Mouse (Mus musculus): Measurements from ENCODE around the gene Tuba1c.
"Not testable (repeated sequence)": the region's sequence is repeated elsewhere in the genome, so short reads cannot be mapped to it uniquely, and the experiment has no call there.

Tuba1c gene

GRCm38 (mm10) chr15:99031388-99031675 is 1.6 kb downstream of the Tuba1c start:
- no peak for DNase-seq

DNA sequence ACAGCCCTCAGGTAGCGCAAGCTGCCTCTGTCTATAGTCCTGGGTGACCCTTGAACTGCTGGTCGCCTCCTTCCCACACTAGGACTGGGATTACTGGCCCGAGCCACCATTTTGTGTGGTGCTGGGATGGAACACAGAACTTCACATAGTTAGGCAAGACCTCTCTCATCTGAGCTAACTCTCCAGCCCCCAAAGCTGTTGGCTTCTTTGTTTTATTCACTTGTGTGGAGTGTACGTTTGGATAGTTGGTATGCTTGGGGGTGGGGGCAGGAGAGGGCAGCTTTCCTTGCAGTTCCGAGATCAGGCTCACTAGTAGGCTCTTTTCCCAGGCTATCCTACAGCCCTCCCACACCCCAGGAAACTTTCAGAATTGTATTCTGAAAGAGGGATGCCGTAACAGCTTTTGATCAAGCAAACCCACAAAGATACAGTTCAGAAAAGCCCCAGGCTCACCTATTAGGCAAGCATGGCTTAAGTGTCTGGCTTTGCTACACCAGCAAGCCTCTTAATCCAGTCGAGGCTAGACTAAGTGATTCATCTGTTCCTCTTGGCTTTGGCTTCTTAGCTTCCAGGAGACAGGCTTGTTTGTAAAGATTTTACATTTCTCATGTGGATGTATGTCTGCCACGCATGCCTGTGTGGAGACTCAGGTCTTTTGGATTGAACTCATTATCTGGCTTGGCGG is 2.5 kb downstream of the Tuba1c start:
- DNase-seq = peak in 1 of 2 experiments; percentile 50

GRCm38 (mm10) chr15:99032726-99033250 is 3.1 kb downstream of the Tuba1c start:
- no peak for DNase-seq

- DNase-seq = no peak
Measured at GRCm38 (mm10) chr15:99033498-99034270, 4.0 kb downstream of the Tuba1c start.

DNA sequence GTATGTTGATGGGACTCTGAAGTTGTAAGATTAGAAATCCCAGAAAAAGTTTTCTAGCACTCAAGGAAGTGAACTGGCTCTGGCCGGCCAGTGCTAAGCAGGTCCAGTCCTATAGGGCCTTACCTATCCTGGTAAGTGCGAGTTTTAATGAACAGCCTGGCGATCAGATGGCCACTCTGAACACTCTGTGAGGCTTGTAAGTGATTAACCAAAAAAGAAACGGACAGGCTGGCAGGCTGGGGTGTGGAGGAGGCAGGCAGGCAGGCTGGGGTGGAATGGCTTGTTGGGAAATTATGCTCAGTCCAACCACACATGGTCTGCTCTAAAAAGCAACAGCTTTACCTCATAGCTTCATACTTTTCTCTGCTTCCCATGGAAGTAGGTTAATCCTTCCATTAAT is 5.7 kb downstream of the Tuba1c start:
- DNase-seq = no peak

- DNase-seq = peak; percentile 70 to 71
Measured at GRCm38 (mm10) chr15:99036249-99036905, 6.7 kb downstream of the Tuba1c start.

DNA sequence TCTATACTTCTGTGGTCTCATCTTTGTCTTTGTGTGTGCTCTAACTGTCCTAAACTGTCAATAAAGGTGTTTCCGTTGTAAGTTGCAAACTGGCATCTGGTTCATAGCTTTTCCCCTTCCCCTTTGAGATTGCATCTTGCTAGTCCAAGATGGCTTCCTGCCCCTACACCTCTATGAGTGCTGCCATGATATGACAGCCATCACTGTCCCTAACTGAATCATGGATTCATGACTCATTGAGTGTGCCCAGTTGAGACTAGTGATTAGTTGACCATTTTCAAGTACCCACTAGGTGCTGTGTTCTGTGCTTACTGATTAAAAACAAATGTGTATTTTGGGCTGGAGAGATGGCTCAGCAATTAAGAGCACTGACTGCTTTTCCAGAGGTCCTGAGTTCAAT is 8.3 kb downstream of the Tuba1c start:
- DNase-seq = no peak

DNA sequence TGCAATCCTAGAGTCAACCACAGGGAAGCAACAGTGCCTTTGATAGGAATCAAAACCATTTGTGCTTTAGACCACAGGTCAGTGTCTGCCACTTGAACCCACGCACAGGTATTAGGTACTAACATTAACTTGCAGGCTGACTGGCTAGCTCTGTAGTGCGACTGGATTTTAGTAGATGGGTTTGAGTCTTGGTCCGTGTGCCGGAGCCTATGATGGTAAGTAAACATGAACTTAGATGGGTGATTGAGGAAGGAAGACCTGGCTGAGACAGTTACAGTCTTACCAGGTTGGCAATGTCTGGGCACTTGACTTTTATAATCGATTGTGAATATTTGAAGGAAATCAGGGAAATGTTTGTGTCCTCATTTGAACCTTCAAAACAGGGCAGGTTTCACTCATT is 9.1 kb downstream of the Tuba1c start:
- DNase-seq = no peak

- no peak for DNase-seq
Measured at GRCm38 (mm10) chr15:99039306-99039705, 9.6 kb downstream of the Tuba1c start.

DNA sequence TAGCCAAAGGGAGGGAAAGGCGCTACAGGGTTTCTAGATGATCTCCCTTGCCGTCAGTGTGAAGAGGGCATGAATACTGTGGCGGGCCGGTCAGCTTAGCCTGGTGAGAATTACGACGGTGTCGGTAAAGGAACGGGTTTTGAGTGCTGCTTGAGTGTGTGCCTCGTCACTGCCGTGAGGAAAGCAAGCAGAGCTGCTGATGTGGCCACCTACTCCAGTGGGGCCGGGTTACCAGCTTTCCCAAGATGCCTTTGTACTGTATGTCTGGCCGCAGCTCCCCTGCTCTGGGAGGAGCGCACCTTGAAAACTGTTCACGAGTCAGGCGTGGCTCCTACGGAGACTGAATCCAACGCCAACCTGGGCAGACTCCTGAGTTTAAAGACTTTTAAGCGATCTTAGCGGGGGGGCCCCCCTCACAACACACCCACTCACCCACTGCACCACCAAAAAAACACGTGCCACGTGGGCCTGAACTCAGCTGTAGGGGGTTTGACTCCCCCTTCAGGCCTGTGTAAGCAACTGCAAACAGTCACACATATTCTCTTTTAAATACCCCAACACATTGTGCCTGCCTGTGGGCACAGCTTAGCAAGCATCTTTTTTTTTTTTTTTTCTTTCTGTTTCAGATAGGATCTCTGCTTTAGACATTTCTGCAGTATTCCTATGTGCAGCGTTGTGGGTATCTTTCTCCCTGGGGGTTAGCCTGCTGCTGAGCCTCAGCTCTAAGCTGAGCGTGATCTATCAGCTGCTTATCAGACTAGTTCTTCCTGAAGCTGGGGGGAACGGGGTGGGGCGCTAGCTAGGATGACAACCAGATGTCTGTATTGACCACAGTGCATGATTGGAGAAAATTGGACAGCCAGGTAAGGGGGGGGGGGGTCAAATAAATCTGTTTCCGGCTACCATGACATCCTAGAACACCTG is 10.6 kb downstream of the Tuba1c start:
- peak in 1 of 2 experiments; percentile 39 for DNase-seq

DNA sequence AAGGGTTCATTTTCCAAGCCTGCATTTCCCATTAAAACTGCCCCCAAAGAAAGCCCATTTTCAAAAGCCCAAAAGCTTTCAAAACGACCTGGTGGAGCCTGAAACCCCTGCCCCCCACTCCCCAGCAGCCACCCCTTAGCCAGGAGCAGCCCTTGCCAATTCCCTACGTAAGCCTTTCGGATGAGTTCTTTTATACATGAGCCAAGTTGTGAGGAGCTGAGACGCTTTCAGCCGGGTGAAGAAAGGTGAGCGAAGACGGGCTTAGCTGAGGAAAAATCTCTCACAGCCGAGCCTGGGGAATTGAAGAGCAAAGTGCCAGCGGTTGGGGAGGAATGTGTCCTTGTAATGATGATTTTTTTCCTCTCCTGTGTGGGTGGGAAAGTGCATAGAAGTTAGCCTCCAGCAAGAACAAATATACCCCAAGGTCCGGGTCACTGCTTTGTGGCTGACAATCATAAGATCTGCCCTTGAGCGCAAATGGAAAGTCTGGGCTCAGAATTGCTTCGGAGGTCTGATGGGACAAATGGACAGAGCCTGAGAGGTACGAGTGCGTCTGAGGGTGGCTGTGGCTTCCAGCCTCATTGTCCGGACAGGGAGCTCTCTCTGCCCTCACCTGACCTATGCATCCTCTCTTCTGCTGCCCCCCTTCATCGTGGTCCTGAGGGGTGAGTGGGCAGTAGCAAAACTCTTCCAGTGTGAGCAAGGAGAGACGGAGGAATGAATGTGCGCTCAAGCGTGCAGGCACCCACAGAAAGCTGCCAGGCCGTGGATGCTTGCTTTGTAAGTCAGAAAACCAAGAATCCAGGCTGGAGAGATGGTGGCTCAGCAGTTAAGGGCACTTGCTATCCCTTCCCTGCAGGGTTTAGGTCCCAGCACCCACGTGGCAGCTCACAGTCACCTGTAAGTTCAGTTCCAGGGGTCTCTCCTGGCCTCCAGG is 11.5 kb downstream of the Tuba1c start:
- no peak for DNase-seq

- DNase-seq = no peak
Measured at GRCm38 (mm10) chr15:99042334-99042733, 12.6 kb downstream of the Tuba1c start.

DNA sequence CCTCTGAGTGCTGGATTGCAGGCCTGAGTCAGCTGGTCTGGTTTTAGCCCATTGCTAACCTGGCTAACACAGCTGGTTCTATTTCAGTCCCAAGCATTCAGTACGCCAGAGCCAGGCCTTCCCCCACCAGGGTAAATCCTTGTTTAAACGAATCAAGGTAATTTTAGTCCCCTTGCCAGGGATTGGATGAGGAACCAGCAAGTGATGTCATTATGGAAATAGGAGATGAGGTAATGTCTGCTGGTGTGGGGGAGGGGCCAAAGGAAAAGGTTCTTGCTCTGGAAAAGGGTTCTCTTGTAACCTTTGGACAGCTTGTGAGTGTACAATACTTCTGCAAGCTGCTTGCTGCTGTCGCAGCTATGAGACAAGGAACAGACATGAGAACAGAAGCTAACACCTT is 15.2 kb downstream of the Tuba1c start:
- DNase-seq = peak in 1 of 2 experiments; percentile 46

- DNase-seq = not testable (repeated sequence)
Measured at GRCm38 (mm10) chr15:99045734-99046133, 16.0 kb downstream of the Tuba1c start.

DNA sequence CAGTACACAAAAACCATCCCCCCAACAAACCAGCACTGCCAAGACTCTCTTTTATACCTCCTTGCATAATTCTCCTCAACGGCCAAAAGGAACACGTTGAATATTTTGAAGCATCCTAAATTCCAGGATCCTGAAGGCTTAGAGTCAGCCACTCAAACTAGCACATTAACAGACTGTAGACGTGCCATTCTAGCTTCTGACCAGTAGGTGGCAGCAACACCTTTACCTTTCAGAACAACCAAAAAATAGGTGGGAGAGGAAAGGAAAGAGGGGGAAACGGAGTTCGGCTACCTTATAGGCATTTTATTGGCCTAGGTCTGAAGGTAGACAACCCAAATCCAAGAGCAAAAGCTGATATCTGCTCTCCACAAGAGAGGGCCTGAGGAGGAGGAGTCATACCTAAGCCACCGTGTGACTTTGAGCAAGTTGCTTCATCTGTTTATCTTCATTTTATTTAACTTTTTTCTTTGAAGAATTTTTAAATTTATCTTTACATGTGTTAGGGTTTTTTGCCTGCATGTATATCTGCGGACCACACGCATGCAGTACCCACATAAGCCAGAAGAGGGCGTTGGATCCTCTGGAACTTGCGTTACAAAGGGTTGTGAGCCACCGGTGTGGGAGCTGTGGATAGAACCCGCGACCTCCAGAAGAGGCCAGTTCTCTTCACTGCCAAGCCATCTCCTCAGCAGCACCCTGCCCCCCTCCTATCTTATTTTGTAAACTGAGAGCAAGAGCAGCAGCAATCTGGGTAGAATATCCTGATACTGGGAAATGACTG is 20.0 kb downstream of the Tuba1c start:
- peak; percentile 50 to 51 for DNase-seq

DNA sequence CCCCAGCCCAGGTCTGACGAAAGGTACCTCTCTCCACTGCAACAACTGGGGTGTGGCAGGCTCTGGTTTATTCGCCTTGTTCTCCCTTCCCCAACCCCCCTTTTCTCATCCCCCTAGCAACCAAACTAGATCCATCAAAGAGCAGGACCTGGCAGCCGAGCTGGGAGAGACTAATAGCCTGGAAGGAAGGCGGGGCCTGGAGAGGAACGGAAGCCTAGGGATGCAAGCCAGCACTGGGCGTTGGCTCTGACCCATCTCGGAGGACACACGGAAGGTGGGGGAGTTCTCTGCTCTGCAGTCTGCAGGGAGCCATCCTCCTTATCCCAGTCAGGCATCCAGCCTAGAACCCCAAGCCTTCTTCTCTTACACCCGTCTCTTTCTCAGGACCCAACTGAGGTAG is 23.7 kb downstream of the Tuba1c start:
- peak in 1 of 2 experiments; percentile 15 for DNase-seq

DNA sequence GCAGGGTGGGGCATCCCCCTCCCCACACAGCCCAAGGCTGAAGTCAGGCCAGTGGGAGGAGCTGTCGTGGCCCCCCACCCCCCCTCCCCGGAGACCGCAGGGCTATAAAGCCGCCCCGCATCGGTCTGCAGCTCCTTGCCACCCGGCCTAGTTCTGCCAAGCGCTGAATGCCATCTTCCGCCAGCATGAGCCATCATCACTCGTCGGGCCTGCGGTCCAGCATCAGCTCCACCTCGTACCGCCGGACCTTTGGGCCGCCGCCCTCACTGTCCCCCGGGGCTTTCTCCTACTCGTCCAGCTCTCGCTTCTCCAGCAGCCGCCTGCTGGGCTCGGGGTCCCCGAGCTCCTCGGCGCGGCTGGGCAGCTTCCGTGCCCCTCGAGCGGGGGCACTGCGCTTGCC is 25.3 kb downstream of the Tuba1c start, which contains the start of gene Prph:
TSS of gene Prph (plus strand) at position 135 of the 400 bp plus-strand sequence.
- DNase-seq = no peak

GRCm38 (mm10) chr15:99055511-99055961 is 25.8 kb downstream of the Tuba1c start:
- no peak for DNase-seq

DNA sequence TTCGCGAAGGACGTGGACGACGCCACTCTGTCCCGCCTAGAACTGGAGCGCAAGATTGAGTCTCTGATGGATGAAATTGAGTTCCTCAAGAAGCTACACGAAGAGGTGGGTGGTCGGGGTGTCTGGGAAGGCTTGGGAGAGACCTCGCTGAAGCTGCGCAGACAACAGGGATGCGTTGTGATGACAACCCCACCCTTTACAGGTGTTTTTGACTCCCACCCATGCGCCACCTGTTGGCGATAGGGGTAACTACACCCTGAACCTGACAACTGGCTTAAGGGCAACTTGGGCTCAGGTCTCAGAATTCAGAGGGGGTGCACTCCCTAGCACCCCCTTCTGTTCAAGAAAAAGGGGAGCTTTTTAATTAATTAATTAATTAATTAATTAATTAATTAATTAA is 26.6 kb downstream of the Tuba1c start:
- peak in 1 of 2 experiments; percentile 27 for DNase-seq

GRCm38 (mm10) chr15:99065557-99066165 is 36.0 kb downstream of the Tuba1c start:
- no peak for DNase-seq
